Mouse (Mus musculus) right cerebral cortex, adult 18-20 months (tissue): ENCODE results near the gene Ccl4.

ENCODE experiments used
- DNase-seq: peaks from one replicate; pipeline ENCODE4 v3.0.0; 2022; ENCODE audit warnings: mixed read lengths

The Ccl4 gene

GRCm38 (mm10) chr11:83662204-83662603 is at the start of gene Ccl4:
Gene Ccl4, plus strand, starts transcription at chr11:83662584.
- no peak for DNase-seq

- DNase-seq, result no peak
Observed at GRCm38 (mm10) chr11:83616586-83616985, 45.8 kb upstream of the Ccl4 start.

- no peak for DNase-seq
Observed at GRCm38 (mm10) chr11:83618238-83618637, 44.1 kb upstream of the Ccl4 start.

GRCm38 (mm10) chr11:83619037-83619436 is 43.3 kb upstream of the Ccl4 start:
- DNase-seq, result no peak

- DNase-seq, result no peak
Observed at GRCm38 (mm10) chr11:83623586-83623985, 38.8 kb upstream of the Ccl4 start.

- DNase-seq, result no peak
Observed at GRCm38 (mm10) chr11:83628808-83629207, 33.6 kb upstream of the Ccl4 start.

- DNase-seq, result no peak
Observed at GRCm38 (mm10) chr11:83630630-83631029, 31.8 kb upstream of the Ccl4 start.

- no peak for DNase-seq
Observed at GRCm38 (mm10) chr11:83631065-83631464, 31.3 kb upstream of the Ccl4 start.

- no peak for DNase-seq
Observed at GRCm38 (mm10) chr11:83632744-83633143, 29.6 kb upstream of the Ccl4 start.

- DNase-seq, result no peak
Observed at GRCm38 (mm10) chr11:83634425-83634824, 28.0 kb upstream of the Ccl4 start.

GRCm38 (mm10) chr11:83634898-83635297 is 27.5 kb upstream of the Ccl4 start:
- no peak for DNase-seq

GRCm38 (mm10) chr11:83636742-83637235 is 25.6 kb upstream of the Ccl4 start:
- DNase-seq, result no peak

GRCm38 (mm10) chr11:83638934-83639333 is 23.4 kb upstream of the Ccl4 start:
- DNase-seq, result no peak

GRCm38 (mm10) chr11:83639533-83639932 is 22.9 kb upstream of the Ccl4 start:
- no peak for DNase-seq

GRCm38 (mm10) chr11:83640141-83640540 is 22.2 kb upstream of the Ccl4 start:
- no peak for DNase-seq

- DNase-seq, result no peak
Observed at GRCm38 (mm10) chr11:83641216-83641615, 21.2 kb upstream of the Ccl4 start.

GRCm38 (mm10) chr11:83645521-83645920 is 16.9 kb upstream of the Ccl4 start, which contains the start of gene Rpl9-ps1:
Gene Rpl9-ps1, minus strand, starts transcription at chr11:83645621.
- DNase-seq, result no peak

GRCm38 (mm10) chr11:83646356-83647149 is 15.8 kb upstream of the Ccl4 start:
- DNase-seq, result no peak

GRCm38 (mm10) chr11:83649305-83649841 is 13.0 kb upstream of the Ccl4 start, which contains the start of gene Ccl3:
Gene Ccl3, minus strand, starts transcription at chr11:83649355.
- no peak for DNase-seq

GRCm38 (mm10) chr11:83654606-83655005 is 7.8 kb upstream of the Ccl4 start:
- no peak for DNase-seq

- DNase-seq, result peak; percentile 26
Observed at GRCm38 (mm10) chr11:83657508-83657907, 4.9 kb upstream of the Ccl4 start.

GRCm38 (mm10) chr11:83658797-83659196 is 3.6 kb upstream of the Ccl4 start:
- DNase-seq, result no peak

GRCm38 (mm10) chr11:83663532-83663931 is 1.1 kb downstream of the Ccl4 start:
- DNase-seq, result no peak

- DNase-seq, result no peak
Observed at GRCm38 (mm10) chr11:83671743-83672142, 9.4 kb downstream of the Ccl4 start.
